Mouse (Mus musculus): ENCODE measurements around the gene Mfsd11. TPM values are rescaled to one million over a fixed set of nuclear protein-coding genes. Genes with fewer than 3 reads are reported as not detected.

The Mfsd11 gene
- polyA plus RNA-seq, 1 experiment, result 34.0 TPM

DNA sequence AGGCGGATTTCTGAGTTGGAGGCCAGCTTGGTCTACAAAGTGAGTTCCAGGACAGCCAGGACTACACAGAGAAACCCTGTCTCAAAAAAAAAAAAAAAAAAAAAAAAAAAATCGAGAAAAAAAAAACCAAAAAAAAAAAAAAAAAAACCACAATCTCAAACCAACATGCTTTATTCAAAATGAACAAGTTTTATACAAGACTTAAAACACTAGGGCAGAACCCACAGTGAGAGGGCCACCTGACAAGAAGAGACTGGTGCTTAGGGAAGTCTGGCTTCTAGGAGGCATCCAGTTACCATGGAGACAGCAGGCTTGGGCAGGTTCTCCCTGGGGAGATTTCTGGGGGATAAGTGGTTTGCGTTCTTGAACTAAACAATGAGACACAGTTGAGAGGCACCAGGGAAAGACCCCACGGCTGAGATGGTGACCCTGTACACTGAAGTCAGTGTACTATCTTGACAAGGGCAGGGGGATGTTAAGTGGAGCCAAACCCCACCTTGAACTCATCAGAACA lies 20.0 kb upstream of the Mfsd11 start:
- Histone ChIP-seq H3K79me3 (ENCODE audit: low read depth) (peaks cover 12% of the 10 kb centered on the region), H3K79me2 (ENCODE audit: control insufficient read depth, insufficient read depth) (peaks cover 35% of the 10 kb centered on the region), H3K4me3 (ENCODE audit: insufficient read depth, poor library complexity, severe bottlenecking) (no peak overlapping the region), H3K36me3 (ENCODE audit: control insufficient read depth, insufficient read depth) (peaks cover 40% of the 10 kb centered on the region), H3ac (ENCODE audit: control insufficient read depth, insufficient read length, low read depth) (no peak overlapping the region), H3K27me3 (ENCODE audit: control insufficient read depth, insufficient read depth, insufficient read length) (no peaks in the 10 kb centered on the region)
- TF ChIP-seq USF1 (IDR thresholded peaks at IDR 0.05; ENCODE audit: low read depth), result no peak
- TF ChIP-seq CEBPB (IDR thresholded peaks at IDR 0.05; ENCODE audit: low read depth), result no peak
- no peak for TF ChIP-seq CTCF (IDR thresholded peaks at IDR 0.05; ENCODE audit: control insufficient read depth, insufficient read depth, insufficient read length)
- TF ChIP-seq MYOG (IDR thresholded peaks at IDR 0.05; ENCODE audit: control insufficient read depth, extremely low read depth, insufficient read length), result no peak
- TF ChIP-seq MYOD1 (IDR thresholded peaks at IDR 0.05; ENCODE audit: control insufficient read depth, insufficient read length, low read depth), result no peak
- TF ChIP-seq FOSL1 (IDR thresholded peaks at IDR 0.05; ENCODE audit: insufficient read depth, low read length, poor library complexity, severe bottlenecking), result no peak
- no peak for TF ChIP-seq MAX (IDR thresholded peaks at IDR 0.05)

DNA sequence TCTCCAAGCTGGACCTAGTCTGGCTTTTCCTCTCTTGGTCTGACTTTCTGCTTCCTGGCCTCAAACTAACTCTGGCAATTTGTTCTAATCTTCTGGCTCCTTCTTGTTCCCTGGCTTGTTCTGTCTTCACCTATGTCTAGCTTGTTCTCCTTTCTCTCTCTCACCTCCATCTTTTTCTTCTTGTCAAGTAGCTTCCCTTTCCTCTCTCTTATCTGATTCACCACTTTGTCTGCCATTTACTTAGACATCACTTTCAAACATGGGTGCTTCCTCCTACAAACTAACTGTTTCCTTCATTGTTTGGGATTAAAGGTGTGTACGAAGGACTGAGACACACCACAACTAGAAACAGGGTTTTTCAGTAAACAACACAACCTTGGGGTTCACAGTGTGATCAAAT lies 17.3 kb upstream of the Mfsd11 start:
- Histone ChIP-seq H3ac (ENCODE audit: control insufficient read depth, insufficient read length, low read depth) (no peak overlapping the region), H3K27me3 (ENCODE audit: control insufficient read depth, insufficient read depth, insufficient read length) (no peaks in the 10 kb centered on the region), H3K79me2 (ENCODE audit: control insufficient read depth, insufficient read depth) (peaks cover 51% of the 10 kb centered on the region), H3K36me3 (ENCODE audit: control insufficient read depth, insufficient read depth) (peaks cover 67% of the 10 kb centered on the region), H3K4me3 (ENCODE audit: insufficient read depth, poor library complexity, severe bottlenecking) (no peak overlapping the region), H3K79me3 (ENCODE audit: low read depth) (peaks cover 34% of the 10 kb centered on the region)
- no peak for TF ChIP-seq MYOG (IDR thresholded peaks at IDR 0.05; ENCODE audit: control insufficient read depth, extremely low read depth, insufficient read length)
- TF ChIP-seq CEBPB (IDR thresholded peaks at IDR 0.05; ENCODE audit: low read depth), result no peak
- TF ChIP-seq MYOD1 (IDR thresholded peaks at IDR 0.05; ENCODE audit: control insufficient read depth, insufficient read length, low read depth), result no peak
- TF ChIP-seq MAX (IDR thresholded peaks at IDR 0.05), result no peak
- TF ChIP-seq CTCF (IDR thresholded peaks at IDR 0.05; ENCODE audit: control insufficient read depth, insufficient read depth, insufficient read length), result no peak
- no peak for TF ChIP-seq USF1 (IDR thresholded peaks at IDR 0.05; ENCODE audit: low read depth)

DNA sequence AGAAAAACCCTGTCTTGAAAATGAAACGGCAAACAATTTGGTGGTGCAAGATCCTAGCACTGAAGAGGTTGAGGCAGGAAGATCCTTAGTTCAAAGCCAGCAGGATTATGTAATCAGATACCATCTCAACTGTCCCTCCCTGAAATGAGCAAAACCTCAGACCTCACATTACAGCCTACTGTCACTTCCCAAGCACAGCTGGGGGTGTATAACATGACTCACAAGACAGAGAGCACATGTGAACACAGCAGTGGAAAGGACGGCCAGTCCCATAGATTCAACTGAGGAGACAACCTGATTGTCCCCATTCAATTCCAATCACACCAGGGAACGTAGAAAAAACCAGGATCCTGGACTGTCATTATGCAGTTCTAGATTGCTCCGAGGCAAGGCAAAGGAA lies 16.0 kb upstream of the Mfsd11 start:
- Histone ChIP-seq H3K27me3 (ENCODE audit: control insufficient read depth, insufficient read depth, insufficient read length) (no peaks in the 10 kb centered on the region), H3K36me3 (ENCODE audit: control insufficient read depth, insufficient read depth) (peaks cover 80% of the 10 kb centered on the region), H3K79me2 (ENCODE audit: control insufficient read depth, insufficient read depth) (peaks cover 65% of the 10 kb centered on the region), H3K79me3 (ENCODE audit: low read depth) (peaks cover 47% of the 10 kb centered on the region), H3ac (ENCODE audit: control insufficient read depth, insufficient read length, low read depth) (peak overlapping the region; percentile 10), H3K4me3 (ENCODE audit: insufficient read depth, poor library complexity, severe bottlenecking) (no peak overlapping the region)
- TF ChIP-seq MYOD1 (IDR thresholded peaks at IDR 0.05; ENCODE audit: control insufficient read depth, insufficient read length, low read depth) (peak; percentile 65), CEBPB (IDR thresholded peaks at IDR 0.05; ENCODE audit: low read depth) (no peak), MAX (IDR thresholded peaks at IDR 0.05) (peak; percentile 64), MYOG (IDR thresholded peaks at IDR 0.05; ENCODE audit: control insufficient read depth, extremely low read depth, insufficient read length) (no peak)

DNA sequence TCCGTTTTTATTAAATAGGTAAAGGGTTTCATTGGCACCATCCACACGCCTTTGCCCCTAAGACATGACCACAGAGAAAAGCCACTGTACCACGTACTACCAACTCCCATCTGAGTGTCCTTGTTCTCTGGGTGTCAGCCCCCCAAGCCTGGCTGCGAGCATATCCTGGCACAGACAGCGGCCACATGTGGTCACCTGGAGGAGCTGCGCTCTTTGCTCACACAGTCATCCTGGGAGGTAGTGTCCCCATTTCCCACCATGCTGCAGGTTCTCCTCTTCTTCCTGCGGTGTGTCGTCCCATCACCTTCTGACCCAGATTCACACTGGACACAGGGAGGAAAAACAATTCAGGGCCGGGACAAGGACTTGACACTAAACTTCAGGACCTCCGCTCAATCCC lies 14.8 kb upstream of the Mfsd11 start:
- H3K79me3 ChIP-seq (ENCODE audit: low read depth), result peaks cover 58% of the 10 kb centered on the region
- peaks cover 86% of the 10 kb centered on the region for H3K36me3 ChIP-seq (ENCODE audit: control insufficient read depth, insufficient read depth)
- H3ac ChIP-seq (ENCODE audit: control insufficient read depth, insufficient read length, low read depth), result no peak overlapping the region
- H3K27me3 ChIP-seq (ENCODE audit: control insufficient read depth, insufficient read depth, insufficient read length), result no peaks in the 10 kb centered on the region
- no peak for TF ChIP-seq MAX (IDR thresholded peaks at IDR 0.05)
- TF ChIP-seq MYOD1 (IDR thresholded peaks at IDR 0.05; ENCODE audit: control insufficient read depth, insufficient read length, low read depth), result no peak
- no peak for TF ChIP-seq CTCF (IDR thresholded peaks at IDR 0.05; ENCODE audit: control insufficient read depth, insufficient read depth, insufficient read length)
- TF ChIP-seq MYOG (IDR thresholded peaks at IDR 0.05; ENCODE audit: control insufficient read depth, extremely low read depth, insufficient read length), result no peak
- TF ChIP-seq FOSL1 (IDR thresholded peaks at IDR 0.05; ENCODE audit: insufficient read depth, low read length, poor library complexity, severe bottlenecking), result no peak
- no peak for TF ChIP-seq CEBPB (IDR thresholded peaks at IDR 0.05; ENCODE audit: low read depth)
- no peak for TF ChIP-seq USF1 (IDR thresholded peaks at IDR 0.05; ENCODE audit: low read depth)
- no peak overlapping the region for H3K4me3 ChIP-seq (ENCODE audit: insufficient read depth, poor library complexity, severe bottlenecking)
- peaks cover 76% of the 10 kb centered on the region for H3K79me2 ChIP-seq (ENCODE audit: control insufficient read depth, insufficient read depth)

DNA sequence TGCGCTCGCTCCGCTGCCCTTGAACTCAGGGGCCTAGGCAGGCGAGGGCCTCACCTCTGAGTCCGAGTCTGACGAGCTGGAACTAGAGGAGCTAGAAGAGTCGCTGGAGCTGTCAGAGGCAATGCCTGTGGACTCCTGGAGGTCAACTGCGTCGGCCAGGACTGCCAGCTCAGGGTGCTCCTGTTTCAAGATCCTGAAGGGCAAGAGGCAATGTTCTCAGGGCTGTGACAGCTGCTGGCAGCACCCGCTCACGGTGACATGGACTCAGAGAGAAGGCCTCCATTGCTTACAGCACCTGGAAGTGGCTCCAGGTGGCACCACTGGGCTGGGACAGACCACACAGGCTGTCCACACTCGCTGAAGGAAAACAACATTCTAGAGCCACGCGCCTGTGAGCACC lies 13.3 kb upstream of the Mfsd11 start:
- no peak for TF ChIP-seq CEBPB (IDR thresholded peaks at IDR 0.05; ENCODE audit: low read depth)
- TF ChIP-seq FOSL1 (IDR thresholded peaks at IDR 0.05; ENCODE audit: insufficient read depth, low read length, poor library complexity, severe bottlenecking), result no peak
- TF ChIP-seq CTCF (IDR thresholded peaks at IDR 0.05; ENCODE audit: control insufficient read depth, insufficient read depth, insufficient read length), result no peak
- no peak for TF ChIP-seq MAX (IDR thresholded peaks at IDR 0.05)
- no peak for TF ChIP-seq USF1 (IDR thresholded peaks at IDR 0.05; ENCODE audit: low read depth)
- TF ChIP-seq MYOD1 (IDR thresholded peaks at IDR 0.05; ENCODE audit: control insufficient read depth, insufficient read length, low read depth), result no peak
- no peak for TF ChIP-seq MYOG (IDR thresholded peaks at IDR 0.05; ENCODE audit: control insufficient read depth, extremely low read depth, insufficient read length)

DNA sequence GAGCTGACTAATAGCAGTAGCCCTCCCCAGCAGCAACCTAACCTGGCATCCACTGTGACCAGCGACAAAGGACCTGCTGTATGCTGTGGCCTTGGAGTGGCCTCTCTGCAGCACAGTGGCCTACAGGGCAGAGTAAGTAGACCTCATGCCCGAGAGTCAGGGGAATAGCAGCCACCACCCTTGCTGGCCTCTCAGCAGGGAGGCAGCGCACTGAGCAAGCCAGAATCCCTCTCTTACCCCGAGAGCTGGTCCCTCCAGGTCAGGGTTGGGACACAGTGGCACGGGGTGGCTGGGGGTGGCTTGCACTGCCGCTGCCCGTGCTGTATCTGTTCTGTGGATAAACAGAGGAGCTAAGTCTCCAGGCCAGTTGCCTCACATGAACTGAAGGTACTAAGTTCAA lies 12.6 kb upstream of the Mfsd11 start:
- TF ChIP-seq MYOG (IDR thresholded peaks at IDR 0.05; ENCODE audit: control insufficient read depth, extremely low read depth, insufficient read length) (no peak), MAX (IDR thresholded peaks at IDR 0.05) (no peak), FOSL1 (IDR thresholded peaks at IDR 0.05; ENCODE audit: insufficient read depth, low read length, poor library complexity, severe bottlenecking) (no peak), USF1 (IDR thresholded peaks at IDR 0.05; ENCODE audit: low read depth) (no peak), CTCF (IDR thresholded peaks at IDR 0.05; ENCODE audit: control insufficient read depth, insufficient read depth, insufficient read length) (no peak), CEBPB (IDR thresholded peaks at IDR 0.05; ENCODE audit: low read depth) (no peak), MYOD1 (IDR thresholded peaks at IDR 0.05; ENCODE audit: control insufficient read depth, insufficient read length, low read depth) (no peak)
- Histone ChIP-seq H3K79me3 (ENCODE audit: low read depth) (peaks cover 66% of the 10 kb centered on the region), H3ac (ENCODE audit: control insufficient read depth, insufficient read length, low read depth) (no peak overlapping the region), H3K27me3 (ENCODE audit: control insufficient read depth, insufficient read depth, insufficient read length) (no peaks in the 10 kb centered on the region), H3K36me3 (ENCODE audit: control insufficient read depth, insufficient read depth) (peaks cover 72% of the 10 kb centered on the region), H3K79me2 (ENCODE audit: control insufficient read depth, insufficient read depth) (peaks cover 90% of the 10 kb centered on the region), H3K4me3 (ENCODE audit: insufficient read depth, poor library complexity, severe bottlenecking) (no peak overlapping the region)

More for the DNA sequence above, 13.3 kb upstream of the Mfsd11 start:
- Histone ChIP-seq H3K27me3 (ENCODE audit: control insufficient read depth, insufficient read depth, insufficient read length) (no peaks in the 10 kb centered on the region), H3K4me3 (ENCODE audit: insufficient read depth, poor library complexity, severe bottlenecking) (no peak overlapping the region), H3K36me3 (ENCODE audit: control insufficient read depth, insufficient read depth) (peaks cover 79% of the 10 kb centered on the region), H3ac (ENCODE audit: control insufficient read depth, insufficient read length, low read depth) (no peak overlapping the region), H3K79me2 (ENCODE audit: control insufficient read depth, insufficient read depth) (peaks cover 86% of the 10 kb centered on the region), H3K79me3 (ENCODE audit: low read depth) (peaks cover 60% of the 10 kb centered on the region)

Measured in C2C12 (cell line).